Mouse (Mus musculus): ENCODE data around the gene Atf3. TPM values are rescaled to one million over a fixed set of nuclear protein-coding genes. Genes with fewer than 3 reads are reported as not detected.

Gene Atf3
- polyA plus RNA-seq, 1 experiment from 2014 or later: 2.3 TPM

GRCm38 (mm10) chr1:191253636-191254035 lies 35.8 kb upstream of the Atf3 start:
- H3K27me3 ChIP-seq (replicated peaks): peaks cover 26% of the 10 kb centered on the region
- no peaks in the 10 kb centered on the region for H3K36me3 ChIP-seq
- no peak overlapping the region for H3K4me2 ChIP-seq
- H3K4me3 ChIP-seq: no peak overlapping the region
- ATAC-seq: no peak
- H3K9me3 ChIP-seq (replicated peaks): no peaks in the 10 kb centered on the region
- H3K27ac ChIP-seq: no peak overlapping the region
- H3K4me1 ChIP-seq: peaks cover 7% of the 10 kb centered on the region; the same call in 1 of the 2 replicates
- 53% methylated on average over 1 of the region's 1 CpGs for WGBS (ENCODE audit: insufficient replicate concordance)
- no peak overlapping the region for H3K9ac ChIP-seq

DNA sequence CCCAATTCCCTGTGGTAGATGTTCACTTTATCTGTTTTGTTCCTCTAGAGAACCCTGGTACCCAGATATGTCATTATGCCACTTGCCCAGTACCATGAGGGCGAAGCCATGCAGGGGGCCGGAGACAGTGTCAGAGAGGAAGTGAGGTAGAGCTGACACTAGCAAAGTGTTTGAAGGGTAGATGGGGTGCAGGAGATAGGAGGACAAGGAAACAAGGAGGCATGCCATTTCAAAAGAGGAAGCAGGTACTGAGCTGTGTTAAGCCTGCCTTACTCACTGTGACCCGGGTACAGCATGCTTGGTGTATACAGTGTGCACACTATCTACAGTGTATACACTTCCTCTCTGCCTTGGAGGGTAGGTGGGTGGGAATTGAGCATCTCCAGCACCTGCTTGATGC lies 32.1 kb upstream of the Atf3 start:
- Histone ChIP-seq H3K4me1 (no peaks in the 10 kb centered on the region; the same call in 1 of the 2 replicates), H3K9me3 (replicated peaks) (no peaks in the 10 kb centered on the region), H3K4me2 (no peak overlapping the region), H3K9ac (no peak overlapping the region), H3K36me3 (no peaks in the 10 kb centered on the region), H3K27me3 (replicated peaks) (no peaks in the 10 kb centered on the region; the same call in 1 of the 2 replicates), H3K4me3 (no peak overlapping the region), H3K27ac (no peak overlapping the region)
- WGBS (ENCODE audit: insufficient replicate concordance): 35% methylated on average over 3 of the region's 3 CpGs
- ATAC-seq: no peak

DNA sequence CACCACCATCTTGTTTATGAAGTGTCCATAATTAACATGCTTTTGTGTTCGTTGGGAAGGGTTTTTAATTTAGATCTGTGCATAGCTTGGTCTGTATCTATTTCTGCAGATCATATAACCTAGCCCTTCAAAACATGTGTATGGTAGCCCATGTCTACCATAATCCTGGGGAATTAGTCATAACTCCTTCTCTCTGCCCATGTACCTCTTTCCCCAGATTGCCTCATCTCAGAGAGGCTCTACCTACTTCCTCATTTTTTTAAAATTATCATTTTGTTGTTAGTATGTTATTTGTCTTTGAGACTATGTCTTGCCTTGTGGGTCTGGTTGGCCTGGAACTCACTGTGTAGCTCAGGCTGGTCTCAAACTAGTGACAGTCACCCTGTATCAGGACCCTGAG lies 30.6 kb upstream of the Atf3 start:
- Histone ChIP-seq H3K4me3 (no peak overlapping the region), H3K4me2 (no peak overlapping the region), H3K36me3 (no peaks in the 10 kb centered on the region), H3K27me3 (replicated peaks) (no peaks in the 10 kb centered on the region), H3K4me1 (no peaks in the 10 kb centered on the region), H3K9ac (no peak overlapping the region), H3K27ac (no peak overlapping the region), H3K9me3 (replicated peaks) (no peaks in the 10 kb centered on the region)
- ATAC-seq: no peak
- 54% methylated on average over 1 of the region's 1 CpGs for WGBS (ENCODE audit: insufficient replicate concordance)

DNA sequence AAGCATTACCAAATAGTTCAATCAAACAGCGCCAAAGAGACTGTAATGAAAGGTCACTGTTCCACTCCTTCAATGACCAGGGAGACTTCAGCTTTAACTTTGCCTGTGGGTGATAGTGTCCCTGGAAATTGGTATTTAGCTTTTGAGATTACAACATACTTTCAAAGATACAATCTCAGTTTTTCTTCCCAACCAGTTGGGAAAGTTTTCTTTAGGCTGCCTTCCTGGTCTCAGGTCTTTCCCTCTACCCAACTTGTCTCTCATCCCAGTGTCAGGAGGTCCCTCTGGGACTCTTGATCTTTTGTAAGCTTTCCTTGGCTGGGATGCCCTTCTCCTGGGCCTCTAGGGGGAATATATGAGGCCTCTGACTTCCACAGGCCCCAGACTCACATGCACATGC lies 29.7 kb upstream of the Atf3 start:
- Histone ChIP-seq H3K4me1 (no peaks in the 10 kb centered on the region), H3K27ac (no peak overlapping the region), H3K4me2 (no peak overlapping the region), H3K4me3 (no peak overlapping the region), H3K9me3 (replicated peaks) (no peaks in the 10 kb centered on the region), H3K27me3 (replicated peaks) (no peaks in the 10 kb centered on the region), H3K9ac (no peak overlapping the region), H3K36me3 (no peaks in the 10 kb centered on the region)
- ATAC-seq: no peak
- WGBS (ENCODE audit: insufficient replicate concordance): 75% methylated on average over 1 of the region's 1 CpGs

DNA sequence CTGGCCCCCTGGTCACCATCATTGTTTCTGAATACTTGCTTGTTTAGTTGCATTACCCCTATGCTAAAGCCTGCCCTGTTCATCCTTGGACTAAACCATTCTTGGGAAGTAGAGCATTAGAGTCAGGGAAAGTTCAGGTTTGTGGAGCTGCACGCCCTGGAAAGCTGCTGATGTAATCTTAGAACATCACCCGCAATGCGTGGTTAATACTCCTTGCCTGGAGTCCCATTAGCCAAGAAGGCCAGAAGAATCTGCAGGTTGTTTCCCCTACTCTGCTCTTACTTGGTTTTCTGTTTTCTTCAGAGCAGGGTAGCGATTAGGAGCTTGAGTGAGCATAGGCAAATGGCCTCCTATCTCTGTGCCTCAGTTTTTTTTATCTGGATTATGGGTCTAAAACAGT lies 26.0 kb upstream of the Atf3 start:
- ATAC-seq: no peak
- 78% methylated on average over 4 of the region's 4 CpGs for WGBS (ENCODE audit: insufficient replicate concordance)
- H3K4me3 ChIP-seq: no peak overlapping the region
- H3K9ac ChIP-seq: no peak overlapping the region
- H3K9me3 ChIP-seq (replicated peaks): no peaks in the 10 kb centered on the region
- no peak overlapping the region for H3K27ac ChIP-seq
- no peak overlapping the region for H3K4me2 ChIP-seq
- no peaks in the 10 kb centered on the region for H3K36me3 ChIP-seq
- H3K27me3 ChIP-seq (replicated peaks): 0 out of 2 replicates have a peak, but pooled peaks cover 5% of the 10 kb centered on the region
- no peaks in the 10 kb centered on the region for H3K4me1 ChIP-seq

DNA sequence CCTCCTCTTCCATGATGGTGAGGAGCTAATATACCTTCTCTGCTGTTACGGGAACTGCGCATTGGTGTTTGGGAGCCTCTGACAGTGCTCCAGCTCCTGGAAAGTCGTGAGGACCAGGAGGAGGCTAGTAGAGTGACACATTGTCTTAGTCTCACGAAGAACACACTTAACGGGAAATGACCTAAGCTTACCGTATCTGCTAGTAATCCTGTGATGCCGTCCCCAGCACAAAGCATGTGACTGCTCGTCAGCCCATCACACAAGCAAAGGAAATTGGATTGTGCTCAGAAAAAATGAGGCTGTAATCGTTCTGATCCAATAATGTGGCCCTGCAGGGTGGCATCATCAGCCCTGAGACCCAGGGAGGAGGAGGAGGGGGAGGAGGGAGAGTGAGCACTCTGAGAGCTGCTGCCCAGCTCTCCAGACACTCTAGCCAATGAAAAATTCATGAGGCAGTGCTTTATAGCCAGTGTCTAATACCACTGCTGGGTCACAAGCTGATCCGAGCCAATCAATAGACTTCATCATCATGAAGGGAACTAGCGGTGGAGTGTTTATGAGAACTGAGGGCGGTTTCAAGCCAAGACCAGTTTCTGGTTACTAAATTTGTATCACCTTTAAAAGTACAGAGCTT lies 24.3 kb upstream of the Atf3 start:
- Histone ChIP-seq H3K9ac (no peak overlapping the region), H3K4me1 (no peaks in the 10 kb centered on the region), H3K4me3 (no peak overlapping the region), H3K27ac (no peak overlapping the region), H3K27me3 (replicated peaks) (0 out of 2 replicates have a peak, but pooled peaks cover 5% of the 10 kb centered on the region), H3K36me3 (no peaks in the 10 kb centered on the region), H3K9me3 (replicated peaks) (no peaks in the 10 kb centered on the region), H3K4me2 (no peak overlapping the region)
- ATAC-seq: no peak
- WGBS (ENCODE audit: insufficient replicate concordance): 60% methylated on average over 12 of the region's 12 CpGs

DNA sequence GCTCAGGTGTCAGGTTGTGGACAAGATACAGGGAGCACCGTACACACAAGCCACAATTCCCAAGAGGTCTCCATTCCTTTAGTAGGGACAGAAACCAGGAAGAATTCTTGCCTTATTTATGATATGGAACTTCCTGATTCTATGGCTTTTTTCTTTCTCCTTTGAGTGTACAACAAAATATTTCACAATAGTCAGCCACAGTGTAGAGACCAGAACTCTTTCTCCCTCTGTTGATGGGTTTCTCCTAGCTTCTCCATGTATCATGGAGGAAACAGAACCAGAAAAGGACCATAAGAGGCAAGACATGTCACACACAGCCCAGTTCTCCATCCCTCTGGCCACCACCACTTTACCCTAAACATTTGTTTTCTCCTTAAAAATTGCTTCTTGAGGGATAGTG lies 23.7 kb upstream of the Atf3 start:
- Histone ChIP-seq H3K4me1 (no peaks in the 10 kb centered on the region), H3K36me3 (no peaks in the 10 kb centered on the region), H3K9ac (no peak overlapping the region), H3K9me3 (replicated peaks) (no peaks in the 10 kb centered on the region), H3K27me3 (replicated peaks) (0 out of 2 replicates have a peak, but pooled peaks cover 5% of the 10 kb centered on the region), H3K4me3 (no peak overlapping the region), H3K4me2 (no peak overlapping the region), H3K27ac (no peak overlapping the region)
- 65% methylated on average over 1 of the region's 1 CpGs for WGBS (ENCODE audit: insufficient replicate concordance)
- ATAC-seq: no peak

GRCm38 (mm10) chr1:191239602-191240001 lies 21.8 kb upstream of the Atf3 start:
- Histone ChIP-seq H3K27ac (no peak overlapping the region), H3K9ac (no peak overlapping the region), H3K9me3 (replicated peaks) (no peaks in the 10 kb centered on the region), H3K4me1 (no peaks in the 10 kb centered on the region), H3K4me2 (no peak overlapping the region), H3K36me3 (no peaks in the 10 kb centered on the region), H3K4me3 (no peak overlapping the region), H3K27me3 (replicated peaks) (0 out of 2 replicates have a peak, but pooled peaks cover 5% of the 10 kb centered on the region)
- 68% methylated on average over 4 of the region's 4 CpGs for WGBS (ENCODE audit: insufficient replicate concordance)
- no peak for ATAC-seq

DNA sequence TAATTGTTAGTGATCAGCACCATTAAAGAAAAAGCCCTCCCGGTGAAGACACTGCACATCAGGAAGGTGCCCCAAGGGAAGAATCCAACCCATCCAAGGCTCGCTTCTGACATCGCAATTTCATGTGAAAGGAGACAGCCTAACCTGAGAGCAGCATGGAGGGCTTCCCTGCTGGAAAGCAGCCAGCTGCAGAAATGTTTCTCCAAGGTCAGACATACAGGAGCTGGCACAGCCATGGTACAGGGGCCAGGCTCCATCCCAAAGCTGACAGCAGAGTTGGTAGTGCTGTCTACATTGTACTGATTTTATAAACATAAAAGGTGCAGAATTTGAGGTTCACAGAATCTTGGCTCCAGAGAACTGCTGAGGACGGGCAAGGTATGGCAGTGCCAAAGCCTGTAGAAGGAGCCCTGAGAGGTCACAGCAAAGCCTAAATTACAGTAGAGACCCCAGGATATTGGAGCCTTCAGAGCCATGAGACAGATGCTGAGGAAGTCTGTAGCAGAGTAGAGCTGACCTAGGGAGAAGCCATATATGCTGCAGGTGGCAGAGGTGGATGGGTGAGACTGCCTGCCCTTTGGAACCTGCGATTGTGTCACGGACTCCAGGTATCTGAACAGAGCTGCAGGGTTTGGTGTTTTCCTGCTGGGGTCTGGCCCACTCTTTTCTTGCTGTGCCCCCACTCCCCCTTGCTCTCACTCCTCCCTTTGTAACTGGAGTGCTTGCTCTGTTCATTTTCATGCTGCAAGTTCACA lies 18.1 kb upstream of the Atf3 start:
- H3K9me3 ChIP-seq (replicated peaks): no peaks in the 10 kb centered on the region
- H3K27ac ChIP-seq: no peak overlapping the region
- no peaks in the 10 kb centered on the region for H3K4me1 ChIP-seq
- no peak overlapping the region for H3K9ac ChIP-seq
- no peak overlapping the region for H3K4me2 ChIP-seq
- H3K36me3 ChIP-seq: no peaks in the 10 kb centered on the region
- no peak for ATAC-seq
- WGBS (ENCODE audit: insufficient replicate concordance): 78% methylated on average over 6 of the region's 6 CpGs
- H3K4me3 ChIP-seq: no peak overlapping the region
- no peaks in the 10 kb centered on the region for H3K27me3 ChIP-seq (replicated peaks)

- H3K27me3 ChIP-seq (replicated peaks): no peaks in the 10 kb centered on the region
- no peaks in the 10 kb centered on the region for H3K9me3 ChIP-seq (replicated peaks)
- H3K27ac ChIP-seq: no peak overlapping the region
- H3K36me3 ChIP-seq: no peaks in the 10 kb centered on the region
- WGBS (ENCODE audit: insufficient replicate concordance): 39% methylated on average over 4 of the region's 4 CpGs
- ATAC-seq: no peak
- H3K4me1 ChIP-seq: no peaks in the 10 kb centered on the region
- H3K9ac ChIP-seq: no peak overlapping the region
- no peak overlapping the region for H3K4me2 ChIP-seq
- H3K4me3 ChIP-seq: no peak overlapping the region
These were observed 17.0 kb upstream of the Atf3 start for GRCm38 (mm10) chr1:191234837-191235236.

DNA sequence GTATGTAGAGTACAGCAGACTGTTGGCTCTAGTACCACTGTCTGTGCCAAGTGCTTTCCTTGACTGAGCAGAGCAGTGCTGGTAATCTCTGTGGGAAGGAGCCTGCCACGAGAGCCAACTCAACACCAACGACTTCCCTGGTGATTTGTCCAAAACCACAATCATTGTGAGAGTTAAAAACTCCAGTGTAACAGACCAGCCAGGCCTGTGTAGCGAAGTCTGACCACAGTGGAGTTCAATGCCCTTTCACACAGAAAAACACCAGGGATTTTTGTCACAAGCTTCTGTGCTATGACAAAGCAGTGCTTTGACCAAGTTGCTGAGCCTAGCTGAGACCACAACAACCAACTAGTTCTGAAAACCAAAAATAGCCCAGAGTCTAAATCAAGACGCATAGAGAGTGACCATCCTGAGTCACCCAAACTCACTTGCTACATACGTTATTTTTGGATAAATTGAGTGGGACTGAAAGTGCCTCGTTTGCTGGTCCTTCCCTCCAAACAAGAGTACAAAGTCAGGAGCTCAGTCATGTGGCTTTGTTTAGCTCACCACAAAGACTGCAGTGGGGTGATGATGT lies 12.6 kb upstream of the Atf3 start:
- no peak overlapping the region for H3K4me3 ChIP-seq
- H3K9ac ChIP-seq: no peak overlapping the region
- no peaks in the 10 kb centered on the region for H3K36me3 ChIP-seq
- 0 out of 2 replicates have a peak, but pooled peaks cover 2% of the 10 kb centered on the region for H3K27me3 ChIP-seq (replicated peaks)
- ATAC-seq: no peak
- no peak overlapping the region for H3K4me2 ChIP-seq
- peaks cover 4% of the 10 kb centered on the region for H3K4me1 ChIP-seq
- H3K27ac ChIP-seq: no peak overlapping the region
- whole genome bisulfite sequencing (ENCODE audit: insufficient replicate concordance): 60% methylated on average over 6 of the region's 6 CpGs
- H3K9me3 ChIP-seq (replicated peaks): no peaks in the 10 kb centered on the region

GRCm38 (mm10) chr1:191226570-191226969 lies 8.7 kb upstream of the Atf3 start:
- Histone ChIP-seq H3K4me3 (no peak overlapping the region), H3K4me2 (no peak overlapping the region), H3K9ac (no peak overlapping the region), H3K27me3 (replicated peaks) (peaks cover 2% of the 10 kb centered on the region; the same call in 1 of the 2 replicates), H3K4me1 (peaks cover 19% of the 10 kb centered on the region), H3K36me3 (no peaks in the 10 kb centered on the region), H3K27ac (no peak overlapping the region), H3K9me3 (replicated peaks) (no peaks in the 10 kb centered on the region)
- no peak for ATAC-seq
- WGBS (ENCODE audit: insufficient replicate concordance): 73% methylated on average over 2 of the region's 2 CpGs

Measured in liver, embryonic 12.5 days (tissue).